Mouse (Mus musculus) adrenal gland, adult (tissue): ENCODE results near the gene Shtn1.

Experiments used
- DNase-seq, 2 experiments: peaks; one replicate each; pipeline ENCODE4 v3.0.0; 2022 to 2023; ENCODE audit warnings: low spot score in 1 of 2; ENCODE audit not compliant: inconsistent age in 2 of 2

Gene Shtn1

DNA sequence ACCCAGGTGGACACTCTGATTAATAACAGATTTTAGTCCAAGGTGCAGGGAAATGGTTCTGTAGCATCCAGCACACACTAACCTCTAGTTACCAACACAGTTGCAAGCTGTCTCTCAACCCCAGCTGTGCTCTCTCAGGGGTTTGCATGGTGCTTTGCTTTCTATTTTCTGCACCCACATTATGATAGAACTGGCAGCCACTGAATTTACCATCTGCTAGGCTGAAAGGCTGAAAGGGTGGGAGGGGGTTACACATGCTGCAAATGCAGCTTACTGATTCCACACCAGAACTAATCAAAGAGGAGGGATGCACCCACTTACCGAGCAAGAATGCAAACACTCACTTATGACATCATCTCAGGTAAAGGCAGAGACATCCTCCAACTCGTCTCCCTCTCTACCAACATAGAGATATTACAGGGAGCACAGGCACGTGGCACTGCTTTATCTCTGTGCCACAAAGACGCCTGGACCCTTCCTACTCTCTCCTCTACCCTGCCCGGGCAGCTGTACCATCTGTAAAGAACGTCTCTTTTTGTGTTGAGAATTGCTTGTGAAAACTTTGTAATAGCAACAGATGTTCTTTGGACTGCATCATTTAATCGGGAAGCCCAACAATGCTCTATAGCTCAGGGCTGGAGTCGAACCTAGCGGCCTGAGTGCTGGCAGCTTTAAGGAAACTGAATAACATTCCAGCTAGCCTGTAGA, 23.0 kb downstream of the Shtn1 start:
- DNase-seq: no peak

DNA sequence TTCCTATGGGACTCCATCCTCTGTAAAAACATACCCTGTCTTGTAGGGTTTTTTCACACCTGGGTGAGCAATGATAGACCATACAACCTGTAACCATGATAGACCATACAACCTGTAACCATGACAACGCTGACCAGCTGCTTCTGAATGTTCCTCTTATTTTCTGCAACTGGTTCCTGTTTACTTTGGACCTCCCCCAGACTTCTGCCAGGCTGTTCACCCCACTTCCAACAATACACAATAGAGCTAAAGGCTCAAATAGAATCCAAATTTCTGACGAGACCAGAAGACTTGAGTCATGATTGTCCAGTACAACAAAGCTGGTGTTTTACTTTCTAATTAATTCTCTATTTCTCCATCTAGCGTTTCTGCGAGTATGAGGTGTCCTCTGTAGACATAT, 23.8 kb downstream of the Shtn1 start:
- DNase-seq: no peak

DNA sequence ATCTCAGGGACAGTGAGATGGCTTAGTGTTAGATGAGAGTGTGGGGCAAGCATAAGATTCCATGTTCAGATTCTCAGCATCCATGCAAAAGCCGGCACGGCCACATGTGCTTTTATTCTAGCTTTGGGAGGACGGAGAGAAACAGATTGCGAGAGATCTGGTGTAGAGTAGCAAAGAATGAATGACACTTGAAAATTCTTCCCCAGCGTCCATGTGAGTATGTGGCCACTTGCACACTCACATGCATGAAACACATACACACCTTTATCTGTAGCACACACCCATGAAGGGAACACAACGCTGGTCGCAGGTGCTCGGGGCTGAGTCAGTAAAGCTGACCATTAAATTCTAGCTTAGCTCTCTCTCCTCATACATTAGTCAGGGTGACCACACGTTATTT, 24.3 kb downstream of the Shtn1 start:
- DNase-seq: no peak

DNA sequence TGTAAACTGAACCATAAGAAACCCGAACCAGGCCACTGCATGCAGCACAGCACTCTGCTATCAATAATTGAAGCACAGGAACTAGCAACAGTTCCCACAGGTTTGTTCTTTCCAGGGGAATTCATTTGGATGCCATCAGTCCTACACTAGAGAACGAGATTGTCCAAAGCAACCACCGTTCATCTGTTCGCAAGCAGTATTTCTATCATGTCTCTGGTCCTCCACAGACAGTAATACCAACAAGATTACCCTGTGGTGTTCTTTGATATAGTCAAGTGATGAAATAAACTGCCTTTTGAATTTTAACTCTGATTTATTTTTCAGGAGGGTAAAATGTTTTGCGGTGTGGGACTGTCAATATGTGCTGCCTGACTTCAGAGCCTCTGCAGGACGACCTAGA, 27.0 kb downstream of the Shtn1 start:
- DNase-seq: no peak

DNA sequence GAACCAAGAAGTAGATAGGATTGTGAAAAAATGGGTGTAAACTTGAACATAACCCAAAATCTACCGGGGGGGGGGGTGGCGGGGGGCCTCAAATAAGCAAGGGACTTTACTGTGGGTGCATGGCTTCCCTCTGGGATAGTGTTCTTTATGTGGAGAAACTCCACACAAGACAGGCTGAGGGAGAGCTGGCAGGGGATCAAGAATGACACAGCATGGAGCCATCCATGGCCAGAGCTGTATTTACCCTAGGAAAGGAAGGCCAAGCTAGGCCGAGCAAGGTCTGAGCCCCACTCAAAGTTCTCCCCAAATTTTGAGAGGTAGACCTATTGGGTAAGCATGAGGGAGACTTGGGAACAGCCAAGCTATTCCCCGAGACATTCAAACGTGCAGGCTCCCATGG, 28.4 kb downstream of the Shtn1 start:
- peak; percentile 16 to 58 for DNase-seq

DNA sequence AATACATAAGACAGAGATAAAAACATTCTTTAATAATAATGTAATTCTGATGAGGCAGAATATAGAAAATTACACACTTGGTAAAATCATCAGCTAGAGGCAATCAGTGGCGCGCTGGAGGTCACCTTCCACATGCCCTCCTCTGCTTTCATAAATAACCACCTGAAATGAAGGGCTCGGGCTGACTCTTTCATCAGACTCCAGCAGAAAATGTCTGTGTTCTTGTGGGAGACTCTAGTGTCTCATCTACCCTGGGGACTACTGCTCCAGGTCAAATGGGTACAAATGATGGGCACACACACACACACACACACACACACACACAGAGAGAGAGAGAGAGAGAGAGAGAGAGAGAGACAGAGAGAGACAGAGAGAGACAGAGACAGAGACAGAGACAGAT, 34.8 kb downstream of the Shtn1 start:
- DNase-seq: no peak

DNA sequence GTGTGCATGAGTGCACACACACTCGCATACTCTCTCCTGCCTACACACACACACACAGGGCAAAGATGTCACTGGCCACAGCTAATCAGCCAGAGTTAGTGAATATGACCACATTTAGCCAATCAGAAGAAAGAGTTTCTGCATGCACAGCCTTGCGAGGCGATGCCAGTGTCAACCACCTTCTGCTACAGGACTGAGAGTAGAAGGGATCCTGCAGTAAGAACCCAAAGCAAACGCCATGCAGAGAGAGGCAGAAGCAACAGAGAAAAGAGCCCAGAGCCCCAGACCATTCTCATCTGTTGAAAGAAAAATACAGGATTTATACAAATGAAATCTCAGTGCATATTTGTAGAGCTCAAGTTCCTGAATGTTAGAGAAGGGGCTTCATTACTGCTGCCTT, 37.1 kb downstream of the Shtn1 start:
- DNase-seq: no peak

DNA sequence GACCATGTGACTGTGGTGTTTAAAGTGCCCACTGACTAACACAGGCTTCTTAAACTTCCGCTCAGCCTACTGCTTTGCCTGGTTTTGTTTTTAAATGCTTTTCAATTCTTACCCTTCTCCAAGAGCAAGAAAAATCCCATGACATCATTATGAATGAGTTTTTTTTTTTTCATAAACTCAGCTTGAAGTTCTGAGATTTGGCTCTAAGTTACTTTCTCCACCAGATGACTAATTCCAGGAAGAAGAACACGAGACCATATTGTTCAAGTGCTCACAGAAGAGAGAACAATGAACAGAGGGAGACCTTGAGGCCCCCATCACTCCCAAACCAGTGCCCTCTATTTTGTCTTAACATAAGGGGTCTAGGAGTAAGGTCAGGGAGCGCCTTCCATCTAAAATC, 39.1 kb downstream of the Shtn1 start:
- DNase-seq: no peak

DNA sequence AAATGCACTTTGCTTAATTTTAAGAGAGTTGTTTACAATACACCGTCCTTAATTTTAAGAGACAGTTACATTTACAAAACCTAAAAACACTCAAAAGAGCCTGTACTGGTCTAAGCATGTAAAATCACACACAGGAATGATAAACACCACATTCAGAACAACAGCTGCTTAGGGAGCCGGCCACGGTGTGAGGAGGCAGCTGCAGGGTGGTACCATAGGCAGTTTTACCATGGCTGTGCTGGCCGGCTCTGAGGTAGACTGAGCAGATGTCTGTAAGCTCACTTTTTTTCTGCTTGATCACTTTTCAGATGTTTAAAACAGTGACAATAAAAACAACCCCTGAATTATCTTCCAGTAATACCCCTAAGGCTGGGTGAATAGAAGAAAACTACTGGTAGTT, 42.7 kb downstream of the Shtn1 start:
- DNase-seq: no peak

DNA sequence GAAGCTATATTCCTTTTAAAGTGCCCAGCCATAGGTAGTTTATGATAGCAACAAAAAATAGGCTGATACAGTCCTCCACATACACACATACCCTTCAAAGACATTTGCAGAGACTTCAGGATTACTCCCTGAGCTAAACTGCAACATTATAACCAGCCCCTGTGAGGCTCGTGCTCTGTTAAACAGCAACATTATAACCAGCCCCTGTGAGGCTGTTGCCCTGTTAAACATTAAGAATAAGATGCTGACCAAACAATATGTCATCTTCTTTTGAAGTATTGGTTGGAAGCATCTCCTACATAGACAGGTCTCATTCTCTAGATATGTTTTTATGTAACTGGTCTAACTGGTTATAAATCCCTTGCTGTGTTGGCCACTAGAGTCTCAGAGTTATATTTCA, 45.7 kb downstream of the Shtn1 start:
- no peak for DNase-seq

DNA sequence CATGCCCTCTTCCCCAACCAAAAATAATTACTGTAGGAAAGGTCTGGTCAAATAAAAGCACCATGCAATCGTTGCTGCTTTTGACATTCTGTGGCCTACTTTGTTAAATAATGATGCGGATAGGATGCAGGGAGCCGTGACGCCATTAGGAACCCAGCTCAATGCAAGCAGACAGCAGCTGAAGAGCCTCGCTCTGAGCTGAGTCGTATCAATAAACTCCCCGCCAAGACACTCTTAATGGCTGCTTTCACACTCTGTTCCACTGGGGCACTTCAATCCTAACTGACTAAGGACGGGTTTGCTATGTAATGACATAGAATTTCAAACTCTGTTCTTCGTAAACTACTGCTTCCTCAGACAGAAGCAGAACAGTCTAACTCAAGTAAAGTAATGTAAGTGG, 46.9 kb downstream of the Shtn1 start:
- no peak for DNase-seq

DNA sequence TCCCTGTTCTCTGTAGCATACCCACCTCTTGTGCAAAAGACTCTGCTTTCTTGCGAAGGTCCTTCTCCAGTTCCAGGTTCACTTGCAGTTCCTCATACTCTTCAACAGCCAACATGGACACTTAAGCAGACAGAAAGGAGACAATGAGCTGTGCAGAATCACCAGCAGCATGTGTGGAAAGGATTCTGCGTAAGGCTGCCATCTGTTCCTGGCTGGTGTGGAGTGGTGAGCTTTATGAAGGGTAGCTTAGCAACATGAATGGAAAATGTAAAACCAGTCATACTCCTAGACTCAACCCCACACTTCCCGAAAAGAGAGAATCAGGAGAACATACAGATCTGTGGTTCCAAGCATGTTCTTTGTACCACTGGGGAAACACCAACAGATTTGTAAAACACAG, 47.8 kb downstream of the Shtn1 start:
- no peak for DNase-seq

DNA sequence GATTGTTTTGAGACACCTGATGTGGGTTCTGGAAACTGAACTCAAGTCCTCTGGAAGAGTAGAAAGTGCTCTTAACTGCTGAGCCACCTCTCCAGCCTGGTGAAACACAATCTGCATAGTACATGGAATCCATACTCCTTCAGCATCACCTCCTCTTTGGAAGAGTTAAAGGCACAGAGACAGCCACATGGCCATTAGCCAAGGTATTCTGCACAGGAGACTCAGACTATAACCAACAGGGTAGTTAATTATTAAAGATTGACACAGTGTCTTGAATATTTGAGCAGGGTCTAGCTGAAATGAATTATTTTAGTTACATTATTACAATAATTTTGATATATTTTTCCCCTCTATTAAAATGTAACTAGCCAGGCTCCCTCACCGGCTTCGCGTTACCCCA, 52.0 kb downstream of the Shtn1 start:
- no peak for DNase-seq

DNA sequence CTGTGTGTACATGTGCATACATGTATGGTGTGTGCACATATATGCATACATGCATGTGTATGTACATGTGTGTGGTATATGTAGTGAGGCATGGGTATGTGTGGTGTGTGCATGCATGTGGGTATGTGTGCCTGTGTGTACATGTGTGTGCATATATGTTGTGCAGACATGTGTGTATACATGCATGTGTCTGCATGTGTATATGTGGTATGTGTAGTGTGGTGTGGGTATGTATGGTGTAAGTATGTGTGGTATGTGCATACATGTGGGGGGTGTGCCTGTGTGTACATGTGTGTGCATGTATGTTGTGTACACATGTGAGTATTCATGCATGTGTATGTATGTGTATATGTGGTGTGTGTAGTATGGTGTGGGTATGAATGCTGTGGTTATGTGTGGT, 54.3 kb downstream of the Shtn1 start:
- no peak for DNase-seq

DNA sequence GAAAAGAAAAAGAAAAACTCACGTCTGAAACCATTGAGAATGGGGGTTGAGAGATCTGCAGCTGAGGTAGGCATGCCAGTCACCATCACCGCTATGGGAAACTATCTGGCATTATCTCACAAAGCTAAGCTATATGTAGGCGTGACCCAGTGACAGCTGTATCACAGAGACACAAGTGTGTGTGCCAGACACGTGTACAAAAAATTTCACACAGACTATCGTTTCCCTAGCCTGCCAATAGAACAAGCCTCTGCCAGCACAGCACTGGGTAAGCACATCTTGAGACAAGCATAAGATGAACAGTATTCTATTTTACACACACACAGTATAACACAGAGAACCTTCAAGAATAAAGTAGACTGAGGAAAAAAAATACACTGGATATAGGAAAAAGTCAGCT, 65.1 kb downstream of the Shtn1 start:
- no peak for DNase-seq

DNA sequence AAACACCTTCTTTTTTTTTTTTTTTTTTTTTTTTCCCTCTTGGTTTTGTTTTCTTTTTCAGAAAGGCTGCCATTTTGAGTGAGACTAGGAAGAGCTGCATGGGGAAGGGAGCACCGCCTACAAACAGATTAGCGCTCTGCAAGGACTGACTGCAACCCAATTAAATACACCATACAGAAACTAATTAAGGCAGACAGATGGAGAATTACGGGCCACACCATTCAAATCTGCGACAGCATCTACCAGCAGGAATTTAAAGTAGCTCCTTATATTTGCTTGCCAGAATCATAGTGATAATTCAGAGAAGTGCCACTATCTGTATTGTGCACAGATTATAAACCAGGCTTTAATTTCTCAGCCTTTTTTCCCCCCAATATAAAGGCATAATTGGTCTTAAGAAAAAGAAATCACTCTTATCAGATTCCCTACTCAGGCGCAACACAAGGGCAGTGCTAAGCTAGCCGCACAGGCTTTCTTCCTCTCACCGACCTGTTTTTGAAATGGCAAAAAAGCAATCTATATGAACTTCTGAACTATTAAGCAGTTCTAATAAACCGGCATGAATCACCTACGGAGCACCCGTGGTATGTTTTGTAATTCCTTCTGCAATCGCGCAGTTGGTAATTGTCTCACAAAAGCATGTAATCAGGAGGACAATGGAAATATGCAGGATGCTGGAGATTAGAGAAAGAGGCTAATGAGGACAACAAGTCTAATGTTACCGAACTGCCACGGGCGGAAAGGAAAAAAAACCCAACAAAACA, 69.1 kb downstream of the Shtn1 start:
- DNase-seq: no peak

DNA sequence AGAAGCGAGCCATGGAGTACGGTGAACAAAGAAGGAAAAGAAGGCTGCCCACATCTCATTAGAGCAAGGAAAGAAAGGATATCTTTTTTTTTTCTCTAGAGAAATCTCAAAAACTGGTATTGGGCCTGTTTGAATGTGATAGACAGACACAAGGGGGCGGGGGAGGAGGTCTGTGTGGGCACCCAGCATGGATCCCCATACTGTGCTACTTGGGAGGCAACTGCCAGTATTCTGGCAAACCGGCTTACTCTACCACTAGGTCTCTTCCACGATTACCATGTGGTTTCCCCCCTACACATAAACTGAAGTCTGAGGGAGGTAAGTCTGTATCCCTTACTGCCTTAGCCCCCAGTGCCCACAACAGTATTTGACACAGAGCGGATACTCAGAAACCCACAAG, 73.1 kb downstream of the Shtn1 start:
- DNase-seq: no peak

DNA sequence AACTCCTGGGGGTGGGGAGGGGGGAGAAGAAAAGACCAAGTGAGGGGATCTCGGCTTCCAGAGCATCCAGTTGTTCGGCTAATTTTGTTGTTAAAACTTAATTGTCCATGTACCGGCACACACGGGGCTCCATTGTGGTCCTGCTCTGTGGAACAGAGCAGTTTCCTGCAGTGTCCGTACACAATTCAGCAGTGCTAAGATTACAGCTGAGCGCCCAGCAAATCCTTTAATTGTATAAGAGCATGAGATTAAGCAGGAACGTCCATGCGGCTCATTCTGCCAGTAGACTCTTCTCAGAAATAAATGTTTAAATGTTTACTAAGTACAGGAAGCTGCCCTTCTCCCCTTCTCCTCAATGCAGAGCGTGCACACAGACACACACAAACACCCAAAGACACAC, 94.3 kb downstream of the Shtn1 start:
- DNase-seq: no peak

DNA sequence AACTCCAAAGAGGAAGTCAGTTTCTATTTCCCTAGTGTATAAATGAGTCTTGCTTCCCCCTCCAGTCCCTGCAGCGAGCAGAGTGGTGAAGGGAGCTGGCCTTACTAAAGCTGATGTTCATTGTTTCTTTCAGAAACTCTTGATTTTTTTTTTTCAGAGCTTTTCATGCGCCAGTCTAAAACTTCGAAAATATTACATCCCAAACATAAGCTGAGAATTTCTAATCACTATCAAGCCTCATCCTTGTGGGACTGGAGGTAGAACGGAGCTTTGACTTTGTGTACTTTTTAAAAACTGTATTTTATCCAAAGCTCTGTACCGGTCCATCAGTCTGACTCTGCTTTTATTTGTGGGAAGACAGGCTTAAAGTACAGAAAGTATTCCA, 95.9 kb downstream of the Shtn1 start:
- DNase-seq: no peak

DNA sequence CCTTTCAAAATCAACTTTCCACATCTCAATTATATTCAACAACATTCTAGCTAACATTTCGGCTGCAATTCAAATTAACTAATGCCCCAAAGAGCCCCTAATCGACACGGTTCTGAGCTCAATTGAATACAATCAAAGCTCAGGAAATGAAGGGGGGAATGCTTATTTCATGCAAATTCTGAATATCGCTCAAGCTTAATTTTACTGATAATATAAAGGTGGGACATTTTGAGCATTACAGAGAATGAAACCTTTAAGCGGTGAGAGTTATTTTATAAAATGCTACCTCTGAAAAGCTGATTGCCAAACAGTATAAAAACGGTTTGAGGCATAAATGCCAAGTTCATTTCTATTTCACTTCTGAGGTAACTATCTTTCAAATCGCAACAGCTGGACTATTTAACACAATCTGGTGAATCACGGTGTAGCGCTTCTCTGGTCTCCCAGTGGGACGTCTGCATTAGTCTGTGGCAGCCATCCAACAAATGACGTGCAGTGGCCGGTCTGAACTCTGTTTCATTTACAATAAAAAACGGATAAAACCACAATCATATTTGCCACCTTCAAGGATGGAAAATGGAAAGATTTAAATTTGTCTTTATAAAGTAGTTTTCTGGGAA, 96.4 kb downstream of the Shtn1 start:
- peak; percentile 58 to 85 for DNase-seq

DNA sequence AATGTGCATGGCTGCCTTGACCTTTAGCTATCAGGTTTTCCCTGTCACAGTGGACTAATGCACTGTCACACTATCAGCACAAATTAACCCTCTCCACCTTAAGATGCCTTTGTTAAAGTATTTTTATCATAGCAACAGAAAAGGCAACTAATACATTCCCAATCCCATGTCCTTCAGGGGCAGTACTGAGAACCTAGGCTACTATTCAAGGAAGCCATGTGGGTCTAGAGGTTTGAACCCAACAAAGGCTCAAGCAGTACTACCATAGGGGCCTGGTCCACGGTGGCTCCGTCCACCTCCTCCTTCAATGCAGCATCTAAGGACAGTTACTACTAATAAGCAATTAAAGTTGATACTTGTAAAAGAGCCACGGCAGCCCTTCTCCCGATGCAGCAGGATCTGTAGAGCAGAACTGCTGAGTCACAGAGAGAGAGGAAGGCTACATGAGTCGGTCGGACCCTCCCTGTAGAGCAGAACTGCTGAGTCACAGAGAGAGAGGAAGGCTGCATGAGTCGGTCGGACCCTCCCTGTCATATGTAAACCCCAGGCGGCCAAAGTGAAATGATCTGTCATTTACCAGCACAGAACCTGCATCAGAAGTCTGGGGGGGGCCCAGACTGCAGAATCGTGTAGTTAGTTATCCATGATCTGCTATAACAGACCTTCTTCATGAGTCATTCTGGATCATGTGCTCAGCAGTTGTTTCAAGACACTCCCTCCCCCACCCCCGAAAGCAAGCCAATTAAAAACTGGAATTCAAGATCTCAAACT, 97.3 kb downstream of the Shtn1 start:
- peak; percentile 67 to 90 for DNase-seq
